Mouse (Mus musculus): Measurements from ENCODE around the gene Smcp. TPM values are rescaled to one million over a fixed set of nuclear protein-coding genes. Genes with fewer than 3 reads are reported as not detected.

The Smcp gene
- total RNA-seq, 2 experiments from 2014 or later: not detected

Other genes with a start within 250 kb of the Smcp start
- gene Sprr2d, start 249.9 kb downstream of the Smcp start, total RNA-seq (2015): not detected in 2 replicates
- gene Sprr2d, start 249.9 kb downstream of the Smcp start, total RNA-seq (2017): not detected in 2 replicates
- gene Sprr2e, start 236.9 kb downstream of the Smcp start, total RNA-seq (2015): not detected in 2 replicates
- gene Sprr2e, start 236.9 kb downstream of the Smcp start, total RNA-seq (2017): not detected in 2 replicates
- not detected in 2 replicates for gene Sprr2f, start 223.8 kb downstream of the Smcp start, total RNA-seq (2015)
- not detected in 2 replicates for gene Sprr2f, start 223.8 kb downstream of the Smcp start, total RNA-seq (2017)
- not detected in 2 replicates for gene Sprr2h, start 203.3 kb downstream of the Smcp start, total RNA-seq (2015)
- not detected in 2 replicates for gene Sprr2h, start 203.3 kb downstream of the Smcp start, total RNA-seq (2017)
- gene Sprr2i, start 181.0 kb downstream of the Smcp start, total RNA-seq (2015): not detected in 2 replicates
- gene Sprr2i, start 181.0 kb downstream of the Smcp start, total RNA-seq (2017): not detected in 2 replicates
- not detected in 2 replicates for gene Sprr2j-ps, start 170.9 kb downstream of the Smcp start, total RNA-seq (2015)
- not detected in 2 replicates for gene Sprr2j-ps, start 170.9 kb downstream of the Smcp start, total RNA-seq (2017)
- 7.0 and 7.4 TPM in 2 replicates for gene Gm9774, start 159.6 kb downstream of the Smcp start, total RNA-seq (2015)
- gene Gm9774, start 159.6 kb downstream of the Smcp start, total RNA-seq (2017): 1.1 and 2.3 TPM in 2 replicates
- gene Sprr2k, start 156.4 kb downstream of the Smcp start, total RNA-seq (2015): not detected in 2 replicates
- not detected in 2 replicates for gene Sprr2k, start 156.4 kb downstream of the Smcp start, total RNA-seq (2017)
- gene Sprr1b, start 150.2 kb downstream of the Smcp start, total RNA-seq (2015): not detected in 2 replicates
- not detected in 2 replicates for gene Sprr1b, start 150.2 kb downstream of the Smcp start, total RNA-seq (2017)
- gene Sprr3, start 130.3 kb downstream of the Smcp start, total RNA-seq (2015): not detected in 2 replicates
- gene Sprr3, start 130.3 kb downstream of the Smcp start, total RNA-seq (2017): not detected in 2 replicates
- not detected in 2 replicates for gene Sprr1a, start 103.1 kb downstream of the Smcp start, total RNA-seq (2015)
- gene Sprr1a, start 103.1 kb downstream of the Smcp start, total RNA-seq (2017): not detected in 2 replicates
- gene Sprr4, start 88.5 kb downstream of the Smcp start, total RNA-seq (2015): not detected in 2 replicates
- gene Sprr4, start 88.5 kb downstream of the Smcp start, total RNA-seq (2017): not detected in 2 replicates
- gene 2310046K23Rik, start 54.5 kb downstream of the Smcp start, total RNA-seq (2015): not detected in 2 replicates
- not detected in 2 replicates for gene 2310046K23Rik, start 54.5 kb downstream of the Smcp start, total RNA-seq (2017)
- gene Ivl, start 15.3 kb downstream of the Smcp start, total RNA-seq (2015): 0.18 TPM in 1 of 2 replicates, not detected in the other
- not detected in 2 replicates for gene Ivl, start 15.3 kb downstream of the Smcp start, total RNA-seq (2017)
- not detected in 2 replicates for gene 2210017I01Rik, start 18.5 kb upstream of the Smcp start, total RNA-seq (2015)
- gene 2210017I01Rik, start 18.5 kb upstream of the Smcp start, total RNA-seq (2017): not detected in 2 replicates
- not detected in 2 replicates for gene Lce6a, start 32.7 kb upstream of the Smcp start, total RNA-seq (2015)
- gene Lce6a, start 32.7 kb upstream of the Smcp start, total RNA-seq (2017): not detected in 2 replicates
- not detected in 2 replicates for gene Lce1a1, start 59.3 kb upstream of the Smcp start, total RNA-seq (2015)
- gene Lce1a1, start 59.3 kb upstream of the Smcp start, total RNA-seq (2017): not detected in 2 replicates
- not detected in 2 replicates for gene Lce1b, start 67.9 kb upstream of the Smcp start, total RNA-seq (2015)
- gene Lce1b, start 67.9 kb upstream of the Smcp start, total RNA-seq (2017): not detected in 2 replicates
- not detected in 2 replicates for gene Lce1a2, start 81.3 kb upstream of the Smcp start, total RNA-seq (2015)
- gene Lce1a2, start 81.3 kb upstream of the Smcp start, total RNA-seq (2017): not detected in 2 replicates
- not detected in 2 replicates for gene Lce1c, start 90.2 kb upstream of the Smcp start, total RNA-seq (2015)
- not detected in 2 replicates for gene Lce1c, start 90.2 kb upstream of the Smcp start, total RNA-seq (2017)
- gene Lce1d, start 98.2 kb upstream of the Smcp start, total RNA-seq (2015): not detected in 2 replicates
- gene Lce1d, start 98.2 kb upstream of the Smcp start, total RNA-seq (2017): not detected in 2 replicates
- gene Lce1e, start 120.1 kb upstream of the Smcp start, total RNA-seq (2015): not detected in 2 replicates
- not detected in 2 replicates for gene Lce1e, start 120.1 kb upstream of the Smcp start, total RNA-seq (2017)
- not detected in 2 replicates for gene Lce1f, start 131.4 kb upstream of the Smcp start, total RNA-seq (2015)
- not detected in 2 replicates for gene Lce1f, start 131.4 kb upstream of the Smcp start, total RNA-seq (2017)
- gene Gm38119, start 150.1 kb upstream of the Smcp start, total RNA-seq (2015): not detected in 2 replicates
- gene Gm38119, start 150.1 kb upstream of the Smcp start, total RNA-seq (2017): not detected in 2 replicates
- not detected in 2 replicates for gene Lce1g, start 163.3 kb upstream of the Smcp start, total RNA-seq (2015)
- not detected in 2 replicates for gene Lce1g, start 163.3 kb upstream of the Smcp start, total RNA-seq (2017)
- not detected in 2 replicates for gene Lce1h, start 176.1 kb upstream of the Smcp start, total RNA-seq (2015)
- not detected in 2 replicates for gene Lce1h, start 176.1 kb upstream of the Smcp start, total RNA-seq (2017)
- gene Lce1i, start 189.9 kb upstream of the Smcp start, total RNA-seq (2015): not detected in 2 replicates
- not detected in 2 replicates for gene Lce1i, start 189.9 kb upstream of the Smcp start, total RNA-seq (2017)
- gene Lce1j, start 201.5 kb upstream of the Smcp start, total RNA-seq (2015): not detected in 2 replicates
- gene Lce1j, start 201.5 kb upstream of the Smcp start, total RNA-seq (2017): not detected in 2 replicates
- not detected in 2 replicates for gene Lce1k, start 218.9 kb upstream of the Smcp start, total RNA-seq (2015)
- not detected in 2 replicates for gene Lce1k, start 218.9 kb upstream of the Smcp start, total RNA-seq (2017)
- gene Kprp, start 238.2 kb upstream of the Smcp start, total RNA-seq (2015): not detected in 2 replicates
- gene Kprp, start 238.2 kb upstream of the Smcp start, total RNA-seq (2017): not detected in 2 replicates

Measured in megakaryocyte, adult 5-6 weeks (primary cell).